Mouse (Mus musculus) heart, embryonic 15.5 days (tissue): ENCODE measurements around the gene U2af1. TPM values are rescaled to one million over a fixed set of nuclear protein-coding genes. Genes with fewer than 3 reads are reported as not detected.
"Not testable (repeated sequence)": the region's sequence is repeated elsewhere in the genome, so short reads cannot be mapped to it uniquely, and the experiment has no call there.

Source experiments
- ATAC-seq: fragments of 200-750 bp; cut with Nextera tagmentation; replicated peaks from 2 replicates; pipeline ENCODE4 v1.8.0; 2017; ENCODE audit warnings: low read depth, moderate TSS enrichment; ENCODE audit not compliant: insufficient number of reproducible peaks, insufficient read depth, low FRiP score
- H3K27ac ChIP-seq: fragments of 300-500 bp; sonication (generic); 2 replicates; pipeline ENCODE4 v1.5.1; 2015; ENCODE audit warnings: mild to moderate bottlenecking, inconsistent platforms
- H3K27me3 ChIP-seq: fragments of 300-500 bp; sonication (generic); 2 replicates; pipeline ENCODE4 v1.6.1; 2015; ENCODE audit warnings: inconsistent platforms
- H3K36me3 ChIP-seq: fragments of 300-500 bp; sonication (generic); 2 replicates; pipeline ENCODE4 v1.6.1; 2015; ENCODE audit warnings: mild to moderate bottlenecking, inconsistent platforms
- H3K4me1 ChIP-seq: fragments of 300-500 bp; sonication (generic); replicated peaks from 2 replicates; pipeline ENCODE4 v1.6.1; 2015; ENCODE audit warnings: inconsistent platforms
- H3K4me2 ChIP-seq: fragments of 300-500 bp; sonication (generic); 2 replicates; pipeline ENCODE4 v1.6.1; 2015; ENCODE audit warnings: inconsistent platforms, mild to moderate bottlenecking, moderate library complexity
- H3K4me3 ChIP-seq: fragments of 300-500 bp; sonication (generic); 2 replicates; pipeline ENCODE4 v1.5.1; 2015; ENCODE audit warnings: mild to moderate bottlenecking, inconsistent platforms
- H3K9ac ChIP-seq: fragments of 300-500 bp; sonication (generic); 2 replicates; pipeline ENCODE4 v1.6.1; 2015; ENCODE audit warnings: mild to moderate bottlenecking, inconsistent platforms
- H3K9me3 ChIP-seq: fragments of 300-500 bp; sonication (generic); replicated peaks from 2 replicates; pipeline ENCODE4 v1.6.1; 2016; ENCODE audit warnings: inconsistent platforms
- WGBS: fragments of 180-500 bp; shearing (Covaris S2); methylation state at CpG from one replicate; pipeline ENCODE4 v1.1.7; 2015; ENCODE audit warnings: mixed read lengths; 5-methylcytosine and 5-hydroxymethylcytosine counted together
- polyA plus RNA-seq: library from polyadenylated mRNA; unstranded; fragments of >200 nt; fragmentation: Nextera tagmentation; extraction: Ambion mirVana; gene quantifications from 2 replicates; pipeline ENCODE4 v1.2.1, GENCODE M21; 2015

U2af1 gene
- polyA plus RNA-seq, 1 experiment from 2014 or later, result 171 TPM

GRCm38 (mm10) chr17:31609895-31610294 is 48.8 kb downstream of the U2af1 start:
- H3K27ac ChIP-seq, result no peak overlapping the region
- no peak overlapping the region for H3K4me3 ChIP-seq
- 86% methylated on average over 3 of the region's 3 CpGs for WGBS
- 0 out of 2 replicates have a peak, but pooled peaks cover 3% of the 10 kb centered on the region for H3K4me1 ChIP-seq
- H3K36me3 ChIP-seq, result 0 out of 2 replicates have a peak, but pooled peaks cover 3% of the 10 kb centered on the region
- H3K9me3 ChIP-seq, result no peaks in the 10 kb centered on the region
- no peak overlapping the region for H3K9ac ChIP-seq
- no peaks in the 10 kb centered on the region for H3K27me3 ChIP-seq
- no peak overlapping the region for H3K4me2 ChIP-seq
- no peak for ATAC-seq

- not testable (repeated sequence) for H3K4me2 ChIP-seq, H3K4me3 ChIP-seq, H3K4me1 ChIP-seq, H3K9me3 ChIP-seq, H3K9ac ChIP-seq, H3K27me3 ChIP-seq, ATAC-seq, H3K27ac ChIP-seq, H3K36me3 ChIP-seq
- 90% methylated on average over 3 of the region's 3 CpGs for WGBS
Measured at GRCm38 (mm10) chr17:31609173-31609572, 49.5 kb downstream of the U2af1 start.

- peaks cover 14% of the 10 kb centered on the region; the same call in 1 of the 2 replicates for H3K36me3 ChIP-seq
- 86% methylated on average over 8 of the region's 8 CpGs for WGBS
- no peak overlapping the region for H3K27ac ChIP-seq
- no peaks in the 10 kb centered on the region for H3K4me1 ChIP-seq
- no peaks in the 10 kb centered on the region for H3K27me3 ChIP-seq
- no peak overlapping the region for H3K4me3 ChIP-seq
- H3K9ac ChIP-seq, result no peak overlapping the region
- no peak overlapping the region for H3K4me2 ChIP-seq
- H3K9me3 ChIP-seq, result no peaks in the 10 kb centered on the region
- no peak for ATAC-seq
Measured at GRCm38 (mm10) chr17:31607256-31607951, 51.3 kb downstream of the U2af1 start.

GRCm38 (mm10) chr17:31606424-31606823 is 52.3 kb downstream of the U2af1 start:
- no peak for ATAC-seq
- Histone ChIP-seq H3K27ac (no peak overlapping the region), H3K9ac (no peak overlapping the region), H3K4me3 (no peak overlapping the region), H3K4me1 (0 out of 2 replicates have a peak, but pooled peaks cover 5% of the 10 kb centered on the region), H3K9me3 (no peaks in the 10 kb centered on the region), H3K4me2 (no peak overlapping the region), H3K27me3 (no peaks in the 10 kb centered on the region), H3K36me3 (peaks cover 14% of the 10 kb centered on the region; the same call in 1 of the 2 replicates)
- WGBS, result 78% methylated on average over 7 of the region's 7 CpGs

GRCm38 (mm10) chr17:31598593-31598992 is 60.1 kb downstream of the U2af1 start:
- H3K4me2 ChIP-seq, result no peak overlapping the region
- H3K36me3 ChIP-seq, result peaks cover 12% of the 10 kb centered on the region; the same call in 1 of the 2 replicates
- 0 out of 2 replicates have a peak, but pooled peaks cover 5% of the 10 kb centered on the region for H3K4me1 ChIP-seq
- no peak for ATAC-seq
- H3K27ac ChIP-seq, result no peak overlapping the region
- WGBS, result 89% methylated on average over 8 of the region's 8 CpGs
- H3K4me3 ChIP-seq, result no peak overlapping the region
- no peak overlapping the region for H3K9ac ChIP-seq
- H3K27me3 ChIP-seq, result no peaks in the 10 kb centered on the region
- no peaks in the 10 kb centered on the region for H3K9me3 ChIP-seq

GRCm38 (mm10) chr17:31597957-31598356 is 60.7 kb downstream of the U2af1 start:
- H3K27ac ChIP-seq, result no peak overlapping the region
- ATAC-seq, result no peak
- H3K4me1 ChIP-seq, result 0 out of 2 replicates have a peak, but pooled peaks cover 5% of the 10 kb centered on the region
- no peak overlapping the region for H3K4me3 ChIP-seq
- 87% methylated on average over 9 of the region's 9 CpGs for WGBS
- no peak overlapping the region for H3K9ac ChIP-seq
- H3K36me3 ChIP-seq, result peaks cover 15% of the 10 kb centered on the region; the same call in 1 of the 2 replicates
- no peaks in the 10 kb centered on the region for H3K9me3 ChIP-seq
- H3K27me3 ChIP-seq, result no peaks in the 10 kb centered on the region
- no peak overlapping the region for H3K4me2 ChIP-seq

Other genes with a start within 250 kb of the U2af1 start
- 16.7 and 26.0 TPM in 2 replicates for gene Wdr4, start 138.9 kb downstream of the U2af1 start, polyA plus RNA-seq
- gene Ndufv3, start 138.8 kb downstream of the U2af1 start, polyA plus RNA-seq, result 512 and 629 TPM in 2 replicates
- gene Pknox1, start 94.2 kb downstream of the U2af1 start, polyA plus RNA-seq, result 14.0 and 19.9 TPM in 2 replicates
- gene Cbs, start 21.7 kb downstream of the U2af1 start, polyA plus RNA-seq, result 1.2 and 1.5 TPM in 2 replicates
- gene Cryaa, start 18.9 kb upstream of the U2af1 start, polyA plus RNA-seq, result not detected in 2 replicates
- gene Sik1, start 196.9 kb upstream of the U2af1 start, polyA plus RNA-seq, result 16.4 and 22.5 TPM in 2 replicates